Mouse (Mus musculus) forebrain, embryonic 15.5 days (tissue): ENCODE measurements at regions not wholly inside any gene's neighbourhood (a gene's known extent, or its start where the extent isn't known, plus 50 kb on each side); places are given as distances from the start of the nearest gene placed in this dataset.
A peak's percentile ranks its signal among the peaks of the same experiment; 100 is the strongest.

Experiments used
- ATAC-seq: fragments of 200-750 bp; cut with Nextera tagmentation; replicated peaks from 2 replicates; pipeline ENCODE4 v1.8.0; 2017; ENCODE audit warnings: mild to moderate bottlenecking, moderate TSS enrichment, moderate library complexity
- H3K27ac ChIP-seq: fragments of 300-500 bp; sonication (generic); replicated peaks from 2 replicates; pipeline ENCODE4 v1.5.1; 2015; ENCODE audit warnings: mild to moderate bottlenecking, inconsistent platforms
- H3K27me3 ChIP-seq: fragments of 300-500 bp; sonication (generic); 2 replicates; pipeline ENCODE4 v1.6.1; 2015; ENCODE audit warnings: inconsistent platforms
- H3K36me3 ChIP-seq: fragments of 300-500 bp; sonication (generic); 2 replicates; pipeline ENCODE4 v1.6.1; 2015; ENCODE audit warnings: mild to moderate bottlenecking, inconsistent platforms
- H3K4me1 ChIP-seq: fragments of 300-500 bp; sonication (generic); 2 replicates; pipeline ENCODE4 v1.6.1; 2015; ENCODE audit warnings: inconsistent platforms
- H3K4me2 ChIP-seq: fragments of 300-500 bp; sonication (generic); replicated peaks from 2 replicates; pipeline ENCODE4 v1.6.1; 2015; ENCODE audit warnings: mild to moderate bottlenecking, inconsistent platforms
- H3K4me3 ChIP-seq: fragments of 300-500 bp; sonication (generic); 2 replicates; pipeline ENCODE4 v1.5.1; 2015; ENCODE audit warnings: mild to moderate bottlenecking, inconsistent platforms
- H3K9ac ChIP-seq: fragments of 300-500 bp; sonication (generic); replicated peaks from 2 replicates; pipeline ENCODE4 v1.6.1; 2015; ENCODE audit warnings: mild to moderate bottlenecking, inconsistent platforms
- H3K9me3 ChIP-seq: fragments of 300-500 bp; sonication (generic); 2 replicates; pipeline ENCODE4 v1.6.1; 2016; ENCODE audit warnings: inconsistent platforms
- WGBS: fragments of 180-500 bp; shearing (Covaris S2); methylation state at CpG from one replicate; pipeline ENCODE4 v1.1.7; 2015; ENCODE audit warnings: mixed read lengths; 5-methylcytosine and 5-hydroxymethylcytosine counted together

DNA sequence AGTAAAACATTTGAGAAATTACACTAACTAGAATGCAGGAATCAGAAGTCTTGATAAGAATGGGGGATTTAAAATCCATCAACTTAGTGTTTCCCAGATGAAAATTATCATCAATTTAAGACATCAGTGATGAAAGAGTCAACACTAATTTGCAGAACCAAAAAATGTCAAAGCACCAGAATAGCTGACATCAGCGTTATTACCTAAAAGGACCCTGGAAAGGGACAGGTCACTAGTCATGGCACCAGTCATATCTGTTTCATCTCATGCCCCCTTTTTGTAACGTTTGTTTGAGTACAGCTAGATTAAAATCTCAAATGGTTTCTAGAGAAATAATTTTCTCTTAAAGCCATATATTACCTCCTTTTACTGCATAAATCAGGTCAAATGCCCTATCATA is 1638.7 kb downstream of the Grik2 start:
- H3K9ac ChIP-seq = no peak overlapping the region
- H3K27ac ChIP-seq = no peak overlapping the region
- no peak for ATAC-seq
- no peak overlapping the region for H3K4me3 ChIP-seq
- H3K9me3 ChIP-seq = no peaks in the 10 kb centered on the region
- no peaks in the 10 kb centered on the region for H3K27me3 ChIP-seq
- no peaks in the 10 kb centered on the region for H3K36me3 ChIP-seq
- H3K4me2 ChIP-seq = no peak overlapping the region
- H3K4me1 ChIP-seq = no peaks in the 10 kb centered on the region
- WGBS = 96% methylated on average over 2 of the region's 2 CpGs

- WGBS = 7% methylated on average over 1 of the region's 1 CpGs
- no peak overlapping the region for H3K4me3 ChIP-seq
- ATAC-seq = peak; percentile 58
These were observed 1652.9 kb downstream of the Grik2 start for GRCm38 (mm10) chr10:48135708-48136107.

More at GRCm38 (mm10) chr10:48135708-48136107, 1652.9 kb downstream of the Grik2 start:
- Histone ChIP-seq H3K9ac (no peak overlapping the region), H3K27ac (no peak overlapping the region), H3K4me2 (no peak overlapping the region), H3K36me3 (no peaks in the 10 kb centered on the region), H3K27me3 (no peaks in the 10 kb centered on the region), H3K9me3 (no peaks in the 10 kb centered on the region), H3K4me1 (peaks cover 3% of the 10 kb centered on the region; the same call in 1 of the 2 replicates)
